In the genomic region with DNA sequence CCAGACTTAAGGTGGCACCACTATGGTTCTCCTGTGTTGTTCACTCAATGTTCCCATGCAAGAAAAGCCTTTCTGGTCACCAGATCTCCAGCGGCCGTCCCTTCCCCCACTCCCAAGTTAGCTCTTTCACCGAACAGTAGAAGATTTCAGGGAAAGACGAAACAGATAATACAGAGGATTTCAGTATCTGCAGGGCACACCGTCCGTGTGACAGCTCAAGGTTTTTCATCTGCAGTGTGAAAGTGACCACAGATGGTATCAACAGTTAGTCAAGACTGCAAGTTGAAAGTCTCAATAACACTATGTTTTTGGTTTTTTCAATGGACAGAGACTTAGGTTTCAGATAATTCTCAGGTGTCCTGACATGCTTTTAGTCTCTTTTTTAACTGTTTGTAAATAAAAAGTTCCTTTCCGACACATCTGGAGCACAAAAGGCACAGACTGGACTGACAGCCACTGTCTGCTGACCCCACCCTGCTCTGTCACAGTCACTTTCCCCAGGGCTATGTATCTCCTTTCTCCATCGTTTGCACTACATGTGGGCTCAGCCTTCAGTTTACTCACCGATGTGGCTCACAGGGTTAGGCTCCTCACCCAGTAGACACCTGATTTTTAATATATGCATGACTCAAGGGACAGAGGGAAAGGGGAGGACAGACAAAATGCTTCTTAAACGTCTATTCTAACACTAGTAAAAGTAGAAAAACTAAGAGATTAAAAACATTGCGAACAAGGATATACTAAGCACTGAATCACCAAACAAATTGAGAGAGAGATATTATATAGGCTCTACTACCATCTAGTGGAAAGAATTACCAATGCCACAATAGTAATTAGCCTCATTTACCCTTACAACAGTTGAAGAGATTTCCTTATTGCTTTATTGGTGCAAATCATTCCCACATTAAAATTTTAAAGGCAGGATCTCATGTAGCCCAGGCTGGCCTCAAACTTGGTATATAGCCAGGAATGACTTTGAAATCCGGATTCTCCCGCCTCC, we compare ENCODE assay signal across 7 mouse cellular contexts. TPM values are rescaled to one million over a fixed set of nuclear protein-coding genes. Genes with fewer than 3 reads are reported as not detected.
A peak's percentile ranks its signal among the peaks of the same experiment; 100 is the strongest.
DNase-seq lines count a peak whose midpoint lies in the region; ATAC-seq and TF ChIP-seq lines count a peak whose summit lies in the region.

No protein-coding gene starts in this region.

- H3K9ac ChIP-seq in kidney, postnatal 0 days (ENCODE audit: low read depth, low read length), result no peak overlapping the region
- H3K9ac ChIP-seq in hindbrain, embryonic 16.5 days (ENCODE audit: low read depth, low read length), result no peak overlapping the region
- H3K9ac ChIP-seq in midbrain, postnatal 0 days (replicated peaks; ENCODE audit: low read length, poor library complexity, severe bottlenecking), result no peak overlapping the region

- no peaks in the 10 kb centered on the region for H3K27me3 ChIP-seq in kidney, postnatal 0 days (ENCODE audit: insufficient read depth, low read length)
- no peaks in the 10 kb centered on the region for H3K27me3 ChIP-seq in hindbrain, embryonic 16.5 days (replicated peaks; ENCODE audit: control insufficient read depth, insufficient read depth, low read length)
- no peaks in the 10 kb centered on the region for H3K27me3 ChIP-seq in midbrain, postnatal 0 days (ENCODE audit: insufficient read depth, low read length)

- H3K4me1 ChIP-seq in kidney, postnatal 0 days (replicated peaks; ENCODE audit: insufficient read depth, low read length), result no peaks in the 10 kb centered on the region; the same call in 1 of the 2 replicates
- no peaks in the 10 kb centered on the region for H3K4me1 ChIP-seq in hindbrain, embryonic 16.5 days (ENCODE audit: control insufficient read depth, insufficient read depth, low read depth, low read length)
- no peaks in the 10 kb centered on the region for H3K4me1 ChIP-seq in midbrain, postnatal 0 days (ENCODE audit: insufficient read depth, low read length)

- 74% methylated on average over 13 of the region's 13 CpGs for WGBS in kidney, postnatal 0 days
- 77% methylated on average over 13 of the region's 13 CpGs for WGBS in hindbrain, embryonic 16.5 days
- 77% methylated on average over 13 of the region's 13 CpGs for WGBS in midbrain, postnatal 0 days

- peak; percentile 79 for DNase-seq in kidney, postnatal 0 days (ENCODE audit: low spot score)
- no peak for DNase-seq in kidney, postnatal 10 days
- peak; percentile 42 for DNase-seq in MN1 (ENCODE audit: low spot score)
- peak; percentile 55 for DNase-seq in midbrain, postnatal 0 days (ENCODE audit: low spot score)
- no peak for DNase-seq in left cerebral cortex, postnatal 10 days (ENCODE audit: extremely low spot score in 1 of 2, low spot score in 2 of 2)
- no peak for DNase-seq in left cerebral cortex, adult 9 months (ENCODE audit: low spot score in 2 of 2)

- H3K36me3 ChIP-seq in kidney, postnatal 0 days (ENCODE audit: insufficient read depth, low read length), result 0 out of 2 replicates have a peak, but pooled peaks cover 7% of the 10 kb centered on the region
- no peaks in the 10 kb centered on the region for H3K36me3 ChIP-seq in hindbrain, embryonic 16.5 days (ENCODE audit: control insufficient read depth, insufficient read depth, low read length)
- H3K36me3 ChIP-seq in midbrain, postnatal 0 days (ENCODE audit: insufficient read depth, low read length), result no peaks in the 10 kb centered on the region

- TF ChIP-seq CTCF in kidney, postnatal 0 days (IDR thresholded peaks at IDR 0.05; ENCODE audit: low read depth), result peak; percentile 81
- peak; percentile 79 for TF ChIP-seq CTCF in midbrain, postnatal 0 days (IDR thresholded peaks at IDR 0.05)

- H3K27ac ChIP-seq in kidney, postnatal 0 days, result no peak overlapping the region
- no peak overlapping the region for H3K27ac ChIP-seq in hindbrain, embryonic 16.5 days (ENCODE audit: low read depth, low read length)
- H3K27ac ChIP-seq in midbrain, postnatal 0 days (ENCODE audit: low read depth, low read length), result no peak overlapping the region

- no peak for ATAC-seq in kidney, postnatal 0 days (replicated peaks; ENCODE audit: low FRiP score, low read depth)
- peak; percentile 73 for ATAC-seq in hindbrain, embryonic 16.5 days
- ATAC-seq in midbrain, postnatal 0 days (ENCODE audit: low FRiP score), result no peak; the same call in 1 of the 2 replicates

- intact Hi-C loops in left cerebral cortex, postnatal 10 days (cut with DNase I), result loop anchor here (5.0 kb wide), 3 partner anchors 47 to 407 kb away; a partner anchor contains a TSS

- no peak overlapping the region for H3K4me2 ChIP-seq in kidney, postnatal 0 days (ENCODE audit: low read length)
- H3K4me2 ChIP-seq in hindbrain, embryonic 16.5 days (ENCODE audit: low read length), result no peak overlapping the region
- no peak overlapping the region for H3K4me2 ChIP-seq in midbrain, postnatal 0 days (ENCODE audit: low read depth, low read length, poor library complexity, severe bottlenecking)

- no peak overlapping the region for H3K4me3 ChIP-seq in kidney, postnatal 0 days (replicated peaks; ENCODE audit: low read depth, low read length)
- H3K4me3 ChIP-seq in hindbrain, embryonic 16.5 days (ENCODE audit: low read length), result no peak overlapping the region
- no peak overlapping the region for H3K4me3 ChIP-seq in midbrain, postnatal 0 days (ENCODE audit: low read depth, low read length)

- H3K9me3 ChIP-seq in kidney, postnatal 0 days (replicated peaks; ENCODE audit: low read length), result no peaks in the 10 kb centered on the region
- H3K9me3 ChIP-seq in hindbrain, embryonic 16.5 days (ENCODE audit: control insufficient read depth, low read length), result no peaks in the 10 kb centered on the region
- no peaks in the 10 kb centered on the region for H3K9me3 ChIP-seq in midbrain, postnatal 0 days (ENCODE audit: low read length)

RNA-seq across cellular contexts. Expression of a gene that starts 6.6 kb away (rescaled TPM):
- 0.45 and 0.78 TPM in 2 replicates for polyA plus RNA-seq in kidney, postnatal 0 days (2015; fragmentation: Nextera tagmentation; extraction: Ambion mirVana)
- 0.22 and 0.23 TPM in 2 replicates for polyA plus RNA-seq in hindbrain, embryonic 16.5 days (2015; fragmentation: Nextera tagmentation; extraction: Ambion mirVana)
- 0.05 TPM in 1 of 2 replicates, not detected in the other for total RNA-seq in midbrain, postnatal 0 days (2014; rRNA removed)
- 0.14 and 0.15 TPM in 2 replicates for polyA plus RNA-seq in midbrain, postnatal 0 days (2015; fragmentation: Nextera tagmentation; extraction: Ambion mirVana)
- total RNA-seq in left cerebral cortex, postnatal 10 days (2021), result under 1 TPM; 0.49 to 0.56 TPM

Comparison
In these comparisons a context has a peak if more than half of its experiments do, and no peak if none do; other contexts are left out.
1. DNase-seq: peak in kidney, postnatal 0 days (single experiment), MN1 (single experiment) and midbrain, postnatal 0 days (single experiment); none in kidney, postnatal 10 days (single experiment), left cerebral cortex, postnatal 10 days (0 of 2) and left cerebral cortex, adult 9 months (0 of 2).